Mouse (Mus musculus): Measurements from ENCODE around the gene Ppp1r14b. TPM values are rescaled to one million over a fixed set of nuclear protein-coding genes. Genes with fewer than 3 reads are reported as not detected.
A peak's percentile ranks its signal among the peaks of the same experiment; 100 is the strongest.

Gene Ppp1r14b
- polyA plus RNA-seq, 1 experiment from 2014 or later, result 60.5 TPM

GRCm38 (mm10) chr19:6937541-6938465, 37.0 kb upstream of the Ppp1r14b start:
- H3K4me1 ChIP-seq (ENCODE audit: insufficient read depth, low read depth, low read length), result peaks cover 6% of the 10 kb centered on the region
- H3K9me3 ChIP-seq (ENCODE audit: low read length), result no peaks in the 10 kb centered on the region
- no peak overlapping the region for H3K4me3 ChIP-seq (ENCODE audit: low read depth, low read length)
- no peak overlapping the region for H3K4me2 ChIP-seq (replicated peaks; ENCODE audit: low read depth, low read length)
- no peaks in the 10 kb centered on the region for H3K36me3 ChIP-seq (ENCODE audit: insufficient read depth, low read length)
- TF ChIP-seq EP300 (IDR thresholded peaks at IDR 0.05) (no peak), CTCF (IDR thresholded peaks at IDR 0.05) (no peak)
- H3K27ac ChIP-seq (ENCODE audit: low read length), result no peak overlapping the region
- peaks cover 30% of the 10 kb centered on the region; the same call in 1 of the 2 replicates for H3K27me3 ChIP-seq (replicated peaks; ENCODE audit: insufficient read depth, low read length)
- no peak overlapping the region for H3K9ac ChIP-seq (replicated peaks; ENCODE audit: low read depth)
- 75% methylated on average over 16 of the region's 16 CpGs for WGBS
- DNase-seq (ENCODE audit: low spot score) (no peak), ATAC-seq (no peak)

- no peak overlapping the region for H3K4me3 ChIP-seq (ENCODE audit: low read depth, low read length)
- TF ChIP-seq EP300 (IDR thresholded peaks at IDR 0.05) (no peak), CTCF (IDR thresholded peaks at IDR 0.05) (no peak)
- ATAC-seq (no peak), DNase-seq (ENCODE audit: low spot score) (no peak)
- no peaks in the 10 kb centered on the region for H3K36me3 ChIP-seq (ENCODE audit: insufficient read depth, low read length)
- H3K9me3 ChIP-seq (ENCODE audit: low read length), result no peaks in the 10 kb centered on the region
- no peak overlapping the region for H3K4me2 ChIP-seq (replicated peaks; ENCODE audit: low read depth, low read length)
- H3K27ac ChIP-seq (ENCODE audit: low read length), result no peak overlapping the region
- H3K9ac ChIP-seq (replicated peaks; ENCODE audit: low read depth), result no peak overlapping the region
- WGBS, result 86% methylated on average over 20 of the region's 20 CpGs
- H3K4me1 ChIP-seq (ENCODE audit: insufficient read depth, low read depth, low read length), result peaks cover 4% of the 10 kb centered on the region
- H3K27me3 ChIP-seq (replicated peaks; ENCODE audit: insufficient read depth, low read length), result peaks cover 15% of the 10 kb centered on the region; the same call in 1 of the 2 replicates
These were observed 35.4 kb upstream of the Ppp1r14b start for GRCm38 (mm10) chr19:6939106-6940002.

- Histone ChIP-seq H3K9ac (replicated peaks; ENCODE audit: low read depth) (peak overlapping the region; percentile 61), H3K9me3 (ENCODE audit: low read length) (no peaks in the 10 kb centered on the region), H3K27me3 (replicated peaks; ENCODE audit: insufficient read depth, low read length) (0 out of 2 replicates have a peak, but pooled peaks cover 4% of the 10 kb centered on the region), H3K4me1 (ENCODE audit: insufficient read depth, low read depth, low read length) (peaks cover 4% of the 10 kb centered on the region), H3K36me3 (ENCODE audit: insufficient read depth, low read length) (no peaks in the 10 kb centered on the region), H3K4me3 (ENCODE audit: low read depth, low read length) (peak overlapping the region; percentile 84), H3K4me2 (replicated peaks; ENCODE audit: low read depth, low read length) (peak overlapping the region; percentile 92), H3K27ac (ENCODE audit: low read length) (peak overlapping the region; percentile 93; the same call in 1 of the 2 replicates)
- 15% methylated on average over 28 of the region's 29 CpGs for WGBS
- DNase-seq (ENCODE audit: low spot score), result no peak
- TF ChIP-seq CTCF (IDR thresholded peaks at IDR 0.05) (no peak), EP300 (IDR thresholded peaks at IDR 0.05) (no peak)
- 0 out of 2 replicates have a peak, but pooled peaks have one; percentile 0 for ATAC-seq
These were observed 34.1 kb upstream of the Ppp1r14b start for GRCm38 (mm10) chr19:6940396-6941351.

- DNase-seq (ENCODE audit: low spot score) (peak; percentile 93), ATAC-seq (peak; percentile 84)
- peak; percentile 2 for TF ChIP-seq CTCF (IDR thresholded peaks at IDR 0.05)
- TF ChIP-seq EP300 (IDR thresholded peaks at IDR 0.05), result peak; percentile 86
- H3K4me2 ChIP-seq (replicated peaks; ENCODE audit: low read depth, low read length), result peak within 1 kb of the TSS; percentile 92
- H3K9ac ChIP-seq (replicated peaks; ENCODE audit: low read depth), result peak within 1 kb of the TSS; percentile 61
- peaks cover 4% of the 10 kb centered on the region for H3K4me1 ChIP-seq (ENCODE audit: insufficient read depth, low read depth, low read length)
- WGBS, result under 1% methylated on average over 82 of the region's 83 CpGs
- peak within 1 kb of the TSS; percentile 93 for H3K27ac ChIP-seq (ENCODE audit: low read length)
- no peaks in the 10 kb centered on the region for H3K9me3 ChIP-seq (ENCODE audit: low read length)
- H3K27me3 ChIP-seq (replicated peaks; ENCODE audit: insufficient read depth, low read length), result no peaks in the 10 kb centered on the region
- H3K4me3 ChIP-seq (ENCODE audit: low read depth, low read length), result peak within 1 kb of the TSS; percentile 84
- no peaks in the 10 kb centered on the region for H3K36me3 ChIP-seq (ENCODE audit: insufficient read depth, low read length)
These were observed 33.2 kb upstream of the Ppp1r14b start, which contains the start of gene Bad for GRCm38 (mm10) chr19:6941372-6942248. Gene Bad, plus strand, starts transcription at chr19:6941861.

Data from lung, postnatal 0 days (tissue).